Mouse (Mus musculus) midbrain, embryonic 14.5 days (tissue): ENCODE measurements around the gene Plod1. TPM values are rescaled to one million over a fixed set of nuclear protein-coding genes. Genes with fewer than 3 reads are reported as not detected.

Source experiments
- ATAC-seq: fragments of 200-750 bp; cut with Nextera tagmentation; 2 replicates; pipeline ENCODE4 v1.8.0; 2017; ENCODE audit warnings: moderate number of reproducible peaks, moderate library complexity; ENCODE audit not compliant: low FRiP score, low TSS enrichment
- DNase-seq: peaks from one replicate; pipeline ENCODE4 v3.0.0-alpha.2; 2015
- H3K27ac ChIP-seq: fragments of 300-500 bp; sonication (generic); replicated peaks from 2 replicates; pipeline ENCODE4 v1.5.1; 2014; ENCODE audit warnings: mild to moderate bottlenecking, low read depth, low read length, moderate library complexity
- H3K27me3 ChIP-seq: fragments of 300-500 bp; sonication (generic); 2 replicates; pipeline ENCODE4 v1.6.1; 2014; ENCODE audit warnings: low read length, control low read depth, mixed read lengths; ENCODE audit not compliant: control insufficient read depth, insufficient read depth
- H3K36me3 ChIP-seq: fragments of 300-500 bp; sonication (generic); 2 replicates; pipeline ENCODE4 v1.6.1; 2014; ENCODE audit warnings: low read length, control low read depth; ENCODE audit not compliant: control insufficient read depth, insufficient read depth
- H3K4me1 ChIP-seq: fragments of 300-500 bp; sonication (generic); 2 replicates; pipeline ENCODE4 v1.6.1; 2014; ENCODE audit warnings: mild to moderate bottlenecking, antibody characterized with exemption, low read length, control low read depth; ENCODE audit not compliant: control insufficient read depth, insufficient read depth
- H3K4me2 ChIP-seq: fragments of 300-500 bp; sonication (generic); 2 replicates; pipeline ENCODE4 v1.6.1; 2014; ENCODE audit warnings: mild to moderate bottlenecking, low read length, moderate library complexity
- H3K4me3 ChIP-seq: fragments of 300-500 bp; sonication (generic); replicated peaks from 2 replicates; pipeline ENCODE4 v1.5.1; 2014; ENCODE audit warnings: low read depth, low read length
- H3K9ac ChIP-seq: fragments of 300-500 bp; sonication (generic); replicated peaks from 2 replicates; pipeline ENCODE4 v1.6.1; 2014; ENCODE audit warnings: mild to moderate bottlenecking, low read length, moderate library complexity
- H3K9me3 ChIP-seq: fragments of 300-500 bp; sonication (generic); 2 replicates; pipeline ENCODE4 v1.6.1; 2016; ENCODE audit warnings: low read length, control low read depth, mixed read lengths; ENCODE audit not compliant: control insufficient read depth
- WGBS: fragments of 180-500 bp; shearing (Covaris S2); extraction: QIAGEN DNeasy Blood & Tissue Kit; methylation state at CpG from one replicate; pipeline ENCODE4 v1.1.7; 2014; 5-methylcytosine and 5-hydroxymethylcytosine counted together
- polyA plus RNA-seq: library from polyadenylated mRNA; unstranded; fragments of >200 nt; fragmentation: Nextera tagmentation; extraction: Ambion mirVana; gene quantifications from 2 replicates; pipeline ENCODE4 v1.2.1, GENCODE M21; 2014

Gene Plod1
- polyA plus RNA-seq, 1 experiment from 2014 or later, result 20.7 TPM

GRCm38 (mm10) chr4:147895815-147896330 lies 40.7 kb downstream of the Plod1 start:
- no peak for DNase-seq
- Histone ChIP-seq H3K9ac (no peak overlapping the region), H3K36me3 (peaks cover 96% of the 10 kb centered on the region), H3K9me3 (no peaks in the 10 kb centered on the region), H3K4me3 (no peak overlapping the region), H3K27me3 (no peaks in the 10 kb centered on the region), H3K4me1 (no peaks in the 10 kb centered on the region), H3K27ac (no peak overlapping the region), H3K4me2 (no peak overlapping the region)
- no peak for ATAC-seq
- 92% methylated on average over 4 of the region's 4 CpGs for WGBS

GRCm38 (mm10) chr4:147890341-147890740 lies 46.2 kb downstream of the Plod1 start:
- Histone ChIP-seq H3K9me3 (no peaks in the 10 kb centered on the region), H3K27me3 (no peaks in the 10 kb centered on the region), H3K36me3 (peaks cover 91% of the 10 kb centered on the region), H3K9ac (no peak overlapping the region), H3K4me2 (no peak overlapping the region), H3K4me3 (no peak overlapping the region), H3K4me1 (no peaks in the 10 kb centered on the region), H3K27ac (no peak overlapping the region)
- 94% methylated on average over 6 of the region's 6 CpGs for WGBS
- no peak for ATAC-seq
- no peak for DNase-seq

- 85% methylated on average over 4 of the region's 4 CpGs for WGBS
Measured at GRCm38 (mm10) chr4:147888237-147888636, 48.3 kb downstream of the Plod1 start.

GRCm38 (mm10) chr4:147887277-147887676 lies 49.3 kb downstream of the Plod1 start:
- no peak for DNase-seq
- Histone ChIP-seq H3K9ac (no peak overlapping the region), H3K9me3 (no peaks in the 10 kb centered on the region), H3K4me2 (no peak overlapping the region), H3K4me3 (no peak overlapping the region), H3K36me3 (peaks cover 91% of the 10 kb centered on the region), H3K27ac (no peak overlapping the region), H3K27me3 (no peaks in the 10 kb centered on the region), H3K4me1 (no peaks in the 10 kb centered on the region)
- ATAC-seq, result no peak
- WGBS, result 95% methylated on average over 7 of the region's 7 CpGs

More at GRCm38 (mm10) chr4:147888237-147888636, 48.3 kb downstream of the Plod1 start:
- Histone ChIP-seq H3K27ac (no peak overlapping the region), H3K4me3 (no peak overlapping the region), H3K4me1 (no peaks in the 10 kb centered on the region), H3K4me2 (no peak overlapping the region), H3K36me3 (peaks cover 91% of the 10 kb centered on the region), H3K9ac (no peak overlapping the region), H3K9me3 (no peaks in the 10 kb centered on the region), H3K27me3 (no peaks in the 10 kb centered on the region)
- ATAC-seq, result no peak
- DNase-seq, result no peak

- Histone ChIP-seq H3K27me3 (no peaks in the 10 kb centered on the region), H3K9ac (no peak overlapping the region), H3K4me2 (no peak overlapping the region), H3K36me3 (peaks cover 95% of the 10 kb centered on the region), H3K27ac (no peak overlapping the region), H3K9me3 (no peaks in the 10 kb centered on the region), H3K4me1 (no peaks in the 10 kb centered on the region), H3K4me3 (no peak overlapping the region)
- WGBS, result 95% methylated on average over 12 of the region's 12 CpGs
- no peak for ATAC-seq
- no peak for DNase-seq
Measured at GRCm38 (mm10) chr4:147886158-147886557, 50.4 kb downstream of the Plod1 start.

GRCm38 (mm10) chr4:147884138-147884537 lies 52.4 kb downstream of the Plod1 start:
- Histone ChIP-seq H3K27me3 (no peaks in the 10 kb centered on the region), H3K9ac (no peak overlapping the region), H3K27ac (no peak overlapping the region), H3K9me3 (no peaks in the 10 kb centered on the region), H3K4me2 (no peak overlapping the region), H3K36me3 (peaks cover 95% of the 10 kb centered on the region), H3K4me3 (no peak overlapping the region), H3K4me1 (no peaks in the 10 kb centered on the region)
- DNase-seq (no peak), ATAC-seq (no peak)
- 96% methylated on average over 3 of the region's 3 CpGs for WGBS

GRCm38 (mm10) chr4:147883041-147883440 lies 53.5 kb downstream of the Plod1 start:
- Histone ChIP-seq H3K27me3 (no peaks in the 10 kb centered on the region), H3K36me3 (peaks cover 95% of the 10 kb centered on the region), H3K27ac (no peak overlapping the region), H3K4me1 (no peaks in the 10 kb centered on the region), H3K4me3 (no peak overlapping the region), H3K4me2 (no peak overlapping the region), H3K9ac (no peak overlapping the region), H3K9me3 (no peaks in the 10 kb centered on the region)
- no peak for ATAC-seq
- 89% methylated on average over 6 of the region's 6 CpGs for WGBS
- no peak for DNase-seq

- Histone ChIP-seq H3K4me3 (no peak overlapping the region), H3K4me1 (no peaks in the 10 kb centered on the region), H3K9ac (no peak overlapping the region), H3K9me3 (no peaks in the 10 kb centered on the region), H3K27ac (no peak overlapping the region), H3K36me3 (peaks cover 92% of the 10 kb centered on the region), H3K4me2 (no peak overlapping the region), H3K27me3 (no peaks in the 10 kb centered on the region)
- DNase-seq (no peak), ATAC-seq (no peak)
- WGBS, result 98% methylated on average over 7 of the region's 7 CpGs
Measured at GRCm38 (mm10) chr4:147881792-147882191, 54.8 kb downstream of the Plod1 start.

- Histone ChIP-seq H3K9ac (no peak overlapping the region), H3K9me3 (no peaks in the 10 kb centered on the region), H3K4me3 (no peak overlapping the region), H3K27me3 (no peaks in the 10 kb centered on the region), H3K27ac (no peak overlapping the region), H3K36me3 (peaks cover 92% of the 10 kb centered on the region), H3K4me1 (no peaks in the 10 kb centered on the region), H3K4me2 (no peak overlapping the region)
- no peak for ATAC-seq
- 60% methylated on average over 5 of the region's 5 CpGs for WGBS
- DNase-seq, result no peak
Measured at GRCm38 (mm10) chr4:147879865-147880264, 56.7 kb downstream of the Plod1 start.
